Mouse (Mus musculus) gonadal fat pad, adult 2 months (tissue): ENCODE data around the gene Palb2. TPM values are rescaled to one million over a fixed set of nuclear protein-coding genes. Genes with fewer than 3 reads are reported as not detected.

Experiments
- DNase-seq: peaks from one replicate; pipeline ENCODE4 v3.0.0-alpha.2; 2012; ENCODE audit warnings: low read depth
- polyA plus RNA-seq: library from polyadenylated mRNA; depleted of rRNA; stranded (reverse); fragments of >200 nt; gene quantifications from 2 replicates; pipeline ENCODE4 v1.2.3, GENCODE M21; 2012; rRNA removed

The Palb2 gene
- 1.2 and 1.4 TPM in 2 replicates for polyA plus RNA-seq

DNA sequence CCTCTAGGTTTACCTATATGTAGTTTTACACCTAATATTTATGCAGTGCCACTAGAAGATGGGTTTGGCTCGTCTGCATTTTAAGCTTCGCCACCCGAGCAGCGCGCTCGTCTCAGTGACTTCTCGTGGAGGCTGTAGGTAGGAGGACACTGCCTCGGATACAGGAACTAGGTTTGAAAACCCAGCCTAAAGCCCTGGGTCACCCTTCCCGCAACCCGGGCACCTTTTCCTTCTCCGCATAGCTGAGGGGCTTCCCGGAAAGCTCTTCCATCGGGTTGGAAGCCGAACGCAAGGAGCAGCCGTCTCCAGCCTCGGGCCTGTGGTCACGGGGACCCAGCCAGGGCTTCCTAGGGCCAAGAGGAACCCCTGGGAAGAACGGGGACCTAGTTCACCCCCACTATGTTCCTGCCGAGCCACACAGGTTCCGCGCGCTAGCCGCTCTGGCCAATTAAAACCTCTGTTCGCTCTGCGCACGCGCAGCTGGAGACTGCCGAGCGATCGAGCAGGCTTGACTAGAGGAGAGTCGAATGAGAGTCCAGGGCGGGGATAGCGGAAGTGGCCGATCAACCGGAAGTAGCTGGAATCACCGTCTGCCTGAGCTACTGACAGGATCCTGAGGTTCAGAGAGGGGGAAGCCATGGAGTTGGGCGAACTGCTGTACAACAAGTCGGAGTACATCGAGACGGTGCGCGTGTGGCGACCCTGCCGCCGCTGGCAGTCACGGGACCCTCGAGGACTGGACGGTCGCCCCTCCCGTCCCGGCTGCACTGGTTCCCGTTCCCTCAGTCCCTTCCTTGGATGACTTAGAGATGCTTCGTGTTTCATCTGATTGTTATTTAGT, at the start of gene Palb2, which contains the start of gene Dctn5:
Palb2 (minus strand) TSS at position 489 of the 841 bp plus-strand sequence.
Dctn5 (plus strand) TSS at position 545 of the 841 bp plus-strand sequence.
- DNase-seq = peak; percentile 73

GRCm38 (mm10) chr7:122180720-122181119, 47.9 kb upstream of the Palb2 start:
- DNase-seq = no peak

- DNase-seq = no peak
Observed at GRCm38 (mm10) chr7:122171613-122172012, 38.8 kb upstream of the Palb2 start.

GRCm38 (mm10) chr7:122170705-122171104, 37.9 kb upstream of the Palb2 start:
- no peak for DNase-seq

GRCm38 (mm10) chr7:122167203-122167602, 34.4 kb upstream of the Palb2 start:
- no peak for DNase-seq

- no peak for DNase-seq
Observed at GRCm38 (mm10) chr7:122163766-122164165, 31.0 kb upstream of the Palb2 start.

- no peak for DNase-seq
Observed at GRCm38 (mm10) chr7:122160037-122160436, 27.3 kb upstream of the Palb2 start.

- DNase-seq = peak; percentile 44
Observed at GRCm38 (mm10) chr7:122158915-122159902, 26.4 kb upstream of the Palb2 start, which contains the start of gene Plk1. Plk1 (plus strand) TSS chr7:122159439.

DNA sequence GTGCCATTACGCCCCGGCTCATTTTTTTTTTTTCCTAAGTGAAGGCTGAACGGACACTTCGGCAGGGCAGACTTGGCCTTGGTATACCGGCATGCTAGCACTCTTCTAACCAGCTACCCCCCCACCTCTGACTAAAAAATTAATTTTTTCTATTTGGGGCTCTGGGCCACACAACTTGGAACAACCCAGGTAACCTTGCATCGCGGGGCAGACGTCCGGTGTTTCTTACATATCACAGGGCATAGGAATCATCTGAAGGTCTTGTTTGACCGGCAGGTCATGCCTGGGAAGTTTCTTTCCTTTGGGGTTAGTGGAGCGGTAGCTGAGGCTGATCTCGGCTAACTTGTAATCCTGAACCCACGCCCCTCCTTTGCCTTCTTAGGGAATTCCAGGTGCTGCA, 25.7 kb upstream of the Palb2 start:
- DNase-seq = no peak

DNA sequence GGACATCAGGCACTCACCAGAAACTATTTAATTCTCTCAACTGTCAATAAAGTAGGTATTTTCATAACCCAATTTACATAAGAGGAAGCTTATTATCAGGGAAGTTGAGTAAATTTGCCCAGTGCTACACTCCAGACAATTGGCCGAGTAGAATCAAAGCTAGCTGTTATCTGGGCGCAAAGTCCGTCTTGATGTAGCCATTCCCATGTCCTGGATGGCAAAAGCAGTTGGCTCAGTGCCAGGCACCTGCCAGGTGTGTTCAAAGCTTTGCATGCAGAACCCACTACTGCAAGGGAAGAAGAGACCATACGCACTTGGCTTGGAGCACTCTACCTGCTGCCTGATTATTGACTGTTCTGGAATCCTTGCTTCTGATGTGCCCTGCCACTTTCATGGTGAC, 19.7 kb upstream of the Palb2 start:
- no peak for DNase-seq

GRCm38 (mm10) chr7:122140991-122141390, 8.2 kb upstream of the Palb2 start:
- no peak for DNase-seq

DNA sequence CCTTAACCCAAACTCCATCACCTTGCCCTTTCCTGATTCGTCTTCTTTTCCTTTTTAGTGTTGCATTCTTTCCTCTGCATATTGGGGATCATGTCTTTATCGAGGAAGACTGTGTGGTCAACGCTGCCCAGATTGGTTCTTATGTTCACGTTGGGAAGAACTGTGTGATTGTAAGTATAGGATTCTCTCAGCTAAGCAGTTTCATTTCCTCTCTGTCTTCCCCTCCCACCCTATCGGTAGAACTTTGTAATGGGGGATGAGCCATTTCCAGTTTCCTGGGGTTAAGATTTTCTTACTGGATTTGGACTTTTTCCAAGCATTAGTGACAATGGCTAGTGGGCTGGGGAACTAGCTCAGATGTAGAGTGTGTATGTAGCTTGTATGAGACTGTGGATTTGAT, 5.4 kb upstream of the Palb2 start:
- DNase-seq = no peak

GRCm38 (mm10) chr7:122137071-122137470, 4.3 kb upstream of the Palb2 start:
- DNase-seq = no peak

DNA sequence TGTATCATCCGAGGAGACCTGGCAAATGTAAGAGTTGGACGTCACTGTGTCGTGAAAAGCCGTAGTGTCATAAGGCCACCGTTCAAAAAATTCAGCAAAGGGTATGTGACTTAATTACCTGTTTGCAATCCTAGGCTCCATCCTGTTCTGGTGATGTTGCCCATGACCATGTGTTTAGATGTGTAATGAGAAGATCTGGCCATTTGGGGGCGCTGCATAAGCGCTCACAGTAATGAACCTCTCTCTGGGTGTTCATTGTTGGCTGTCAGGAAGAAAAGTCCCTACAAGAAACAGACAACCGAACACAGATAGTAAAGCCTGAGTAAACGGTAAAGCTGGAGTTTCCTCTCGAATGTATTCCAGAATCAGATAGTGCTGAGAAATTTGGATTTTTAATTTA, 2.3 kb upstream of the Palb2 start:
- no peak for DNase-seq

- DNase-seq = no peak
Observed at GRCm38 (mm10) chr7:122133338-122133625, 497 bp upstream of the Palb2 start.

GRCm38 (mm10) chr7:122131834-122132233, 951 bp downstream of the Palb2 start:
- DNase-seq = no peak

GRCm38 (mm10) chr7:122126946-122127345, 5.8 kb downstream of the Palb2 start:
- no peak for DNase-seq

GRCm38 (mm10) chr7:122125636-122126035, 7.1 kb downstream of the Palb2 start:
- no peak for DNase-seq

DNA sequence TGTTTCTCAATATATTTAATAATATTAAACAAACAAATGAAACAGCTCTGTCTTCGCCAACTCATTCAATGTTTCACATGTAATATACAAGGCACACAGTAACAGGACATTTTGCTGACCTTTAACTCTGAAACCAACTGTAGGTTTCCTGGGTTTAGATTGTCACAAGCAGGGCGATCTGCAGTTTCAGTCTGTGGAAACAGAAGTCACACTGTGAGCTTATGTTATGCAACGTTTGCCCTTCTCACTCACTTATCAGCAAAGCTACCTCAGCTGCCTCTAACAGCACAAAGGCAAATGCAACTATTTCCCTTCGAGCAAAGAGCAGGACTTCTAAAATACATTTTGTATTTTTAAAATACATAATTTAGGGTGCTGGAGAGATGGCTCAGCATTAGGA, 9.3 kb downstream of the Palb2 start:
- no peak for DNase-seq

DNA sequence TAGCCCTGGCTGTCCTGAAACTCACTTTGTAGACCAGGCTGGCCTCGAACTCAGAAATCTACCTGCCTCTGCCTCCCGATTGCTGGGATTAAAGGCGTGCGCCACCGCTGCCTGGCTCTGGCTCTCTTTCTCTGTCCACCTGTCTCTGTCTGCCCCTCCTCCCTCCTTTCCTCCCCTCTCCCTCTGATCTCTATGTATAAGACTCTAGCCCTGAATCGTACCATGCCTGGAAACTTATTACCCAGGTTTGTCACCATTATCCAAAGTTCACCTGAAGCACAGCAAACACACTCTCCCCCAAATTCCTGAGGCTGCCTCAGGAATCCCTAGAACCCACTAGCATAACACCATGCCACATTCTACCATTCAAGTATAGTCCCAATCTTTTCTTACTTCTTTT, 24.6 kb downstream of the Palb2 start:
- DNase-seq = no peak

- DNase-seq = no peak
Observed at GRCm38 (mm10) chr7:122101747-122102244, 31.0 kb downstream of the Palb2 start, which contains the start of gene Ndufab1. Ndufab1 (minus strand) TSS chr7:122101886.
